Mouse (Mus musculus) neural tube, embryonic 11.5 days (tissue): ENCODE measurements at regions not wholly inside any gene's neighbourhood (a gene's known extent, or its start where the extent isn't known, plus 50 kb on each side); places are given as distances from the start of the nearest gene placed in this dataset.
A peak's percentile ranks its signal among the peaks of the same experiment; 100 is the strongest.

Experiments used
- ATAC-seq: fragments of 200-750 bp; cut with Nextera tagmentation; 2 replicates; pipeline ENCODE4 v1.8.0; 2017; ENCODE audit warnings: moderate number of reproducible peaks, mild to moderate bottlenecking, moderate TSS enrichment, moderate library complexity; ENCODE audit not compliant: insufficient read depth, low FRiP score, low TSS enrichment
- DNase-seq: peaks from one replicate; pipeline ENCODE4 v3.0.0-alpha.2; 2015; ENCODE audit warnings: low spot score
- H3K27ac ChIP-seq: fragments of 300-500 bp; sonication (generic); 2 replicates; pipeline ENCODE4 v1.5.1; 2014; ENCODE audit warnings: low read depth, mild to moderate bottlenecking, low read length
- H3K27me3 ChIP-seq: fragments of 300-500 bp; sonication (generic); 2 replicates; pipeline ENCODE4 v1.6.1; 2014; ENCODE audit warnings: mild to moderate bottlenecking, low read length, mixed read lengths; ENCODE audit not compliant: control insufficient read depth, insufficient read depth
- H3K36me3 ChIP-seq: fragments of 300-500 bp; sonication (generic); 2 replicates; pipeline ENCODE4 v1.6.1; 2014; ENCODE audit warnings: mild to moderate bottlenecking, low read length, moderate library complexity, mixed read lengths; ENCODE audit not compliant: control insufficient read depth, insufficient read depth
- H3K4me1 ChIP-seq: fragments of 300-500 bp; sonication (generic); 2 replicates; pipeline ENCODE4 v1.6.1; 2014; ENCODE audit warnings: low read length, mixed read lengths; ENCODE audit not compliant: control insufficient read depth, insufficient read depth
- H3K4me2 ChIP-seq: fragments of 300-500 bp; sonication (generic); 2 replicates; pipeline ENCODE4 v1.6.1; 2014; ENCODE audit warnings: low read depth, mild to moderate bottlenecking, moderate library complexity
- H3K4me3 ChIP-seq: fragments of 300-500 bp; sonication (generic); 2 replicates; pipeline ENCODE4 v1.5.1; 2014; ENCODE audit warnings: low read depth, low read length
- H3K9ac ChIP-seq: fragments of 300-500 bp; sonication (generic); 2 replicates; pipeline ENCODE4 v1.6.1; 2014; ENCODE audit warnings: mild to moderate bottlenecking, low read length
- H3K9me3 ChIP-seq: fragments of 300-500 bp; sonication (generic); 2 replicates; pipeline ENCODE4 v1.6.1; 2016; ENCODE audit warnings: low read length; ENCODE audit not compliant: control insufficient read depth
- WGBS: fragments of 180-500 bp; shearing (Covaris S2); extraction: QIAGEN DNeasy Blood & Tissue Kit; methylation state at CpG from one replicate; pipeline ENCODE4 v1.1.7; 2014; 5-methylcytosine and 5-hydroxymethylcytosine counted together

DNA sequence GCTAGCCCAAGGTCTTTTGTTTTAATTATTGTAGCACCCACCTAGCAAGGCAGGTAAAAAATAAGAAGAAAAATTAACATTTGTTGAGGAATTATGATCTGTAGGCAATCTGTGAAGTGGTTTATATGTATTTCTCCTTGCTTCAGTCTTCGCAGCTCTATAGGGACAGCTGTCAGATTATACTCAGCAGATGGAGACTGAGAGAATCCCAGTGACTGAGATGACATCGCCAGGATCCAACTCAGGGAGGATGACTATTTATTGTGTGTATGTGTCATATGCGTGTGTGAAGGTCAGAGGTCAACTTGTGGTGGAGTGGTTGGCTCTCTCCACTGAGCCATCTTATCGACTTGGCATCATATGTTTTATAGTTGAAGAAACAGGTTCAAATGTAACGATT lies 362.0 kb upstream of the Chd6 start:
- no peak overlapping the region for H3K27ac ChIP-seq
- H3K4me1 ChIP-seq: no peaks in the 10 kb centered on the region
- no peak overlapping the region for H3K9ac ChIP-seq
- ATAC-seq: no peak
- no peaks in the 10 kb centered on the region for H3K9me3 ChIP-seq
- DNase-seq: no peak
- no peaks in the 10 kb centered on the region for H3K27me3 ChIP-seq
- no peak overlapping the region for H3K4me2 ChIP-seq
- 87% methylated on average over 5 of the region's 5 CpGs for WGBS
- H3K36me3 ChIP-seq: no peaks in the 10 kb centered on the region
- no peak overlapping the region for H3K4me3 ChIP-seq

GRCm38 (mm10) chr2:161470025-161470424 lies 361.1 kb upstream of the Chd6 start:
- no peaks in the 10 kb centered on the region for H3K27me3 ChIP-seq
- H3K27ac ChIP-seq: no peak overlapping the region
- no peak overlapping the region for H3K9ac ChIP-seq
- 41% methylated on average over 2 of the region's 2 CpGs for WGBS
- no peaks in the 10 kb centered on the region for H3K36me3 ChIP-seq
- H3K9me3 ChIP-seq: no peaks in the 10 kb centered on the region
- H3K4me1 ChIP-seq: no peaks in the 10 kb centered on the region
- no peak for DNase-seq
- H3K4me2 ChIP-seq: no peak overlapping the region
- ATAC-seq: no peak; the same call in 1 of the 2 replicates
- no peak overlapping the region for H3K4me3 ChIP-seq

GRCm38 (mm10) chr2:161467035-161467434 lies 358.2 kb upstream of the Chd6 start:
- 85% methylated on average over 1 of the region's 1 CpGs for WGBS
- no peaks in the 10 kb centered on the region for H3K36me3 ChIP-seq
- H3K4me1 ChIP-seq: no peaks in the 10 kb centered on the region
- no peak overlapping the region for H3K4me3 ChIP-seq
- H3K9ac ChIP-seq: no peak overlapping the region
- no peaks in the 10 kb centered on the region for H3K9me3 ChIP-seq
- H3K27ac ChIP-seq: no peak overlapping the region
- no peak overlapping the region for H3K4me2 ChIP-seq
- no peak for ATAC-seq
- DNase-seq: no peak
- H3K27me3 ChIP-seq: no peaks in the 10 kb centered on the region

- no peaks in the 10 kb centered on the region for H3K27me3 ChIP-seq
- no peaks in the 10 kb centered on the region for H3K4me1 ChIP-seq
- ATAC-seq: no peak
- 93% methylated on average over 4 of the region's 4 CpGs for WGBS
- H3K36me3 ChIP-seq: no peaks in the 10 kb centered on the region
- no peak for DNase-seq
- no peak overlapping the region for H3K9ac ChIP-seq
- H3K4me2 ChIP-seq: no peak overlapping the region
- H3K4me3 ChIP-seq: no peak overlapping the region
- H3K27ac ChIP-seq: no peak overlapping the region
- no peaks in the 10 kb centered on the region for H3K9me3 ChIP-seq
These were observed 351.7 kb upstream of the Chd6 start for GRCm38 (mm10) chr2:161460600-161460999.

DNA sequence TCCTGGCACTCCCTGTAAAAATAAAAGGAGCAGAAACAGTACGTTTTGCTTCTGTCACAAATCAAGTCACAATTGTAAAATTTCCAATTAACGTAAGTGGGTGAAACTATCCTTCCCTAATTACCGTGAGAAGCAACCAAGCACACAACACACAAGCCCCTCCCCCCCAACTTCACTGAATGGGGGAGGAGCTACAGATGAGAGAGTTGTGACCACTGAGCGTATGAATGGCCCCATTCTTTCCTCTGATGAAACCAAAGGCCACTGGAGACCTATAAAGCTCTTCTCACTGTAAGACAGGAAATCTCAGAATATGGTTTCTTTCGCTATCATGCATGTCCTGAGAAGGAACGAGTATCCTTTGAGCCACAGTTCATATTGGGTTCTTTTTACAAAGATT lies 345.6 kb upstream of the Chd6 start:
- H3K9me3 ChIP-seq: no peaks in the 10 kb centered on the region
- no peak overlapping the region for H3K4me2 ChIP-seq
- H3K9ac ChIP-seq: no peak overlapping the region
- H3K36me3 ChIP-seq: no peaks in the 10 kb centered on the region
- H3K27me3 ChIP-seq: no peaks in the 10 kb centered on the region
- WGBS: 61% methylated on average over 6 of the region's 6 CpGs
- H3K27ac ChIP-seq: no peak overlapping the region
- H3K4me1 ChIP-seq: no peaks in the 10 kb centered on the region
- no peak overlapping the region for H3K4me3 ChIP-seq
- ATAC-seq (no peak), DNase-seq (no peak)

GRCm38 (mm10) chr2:161433816-161434215 lies 324.9 kb upstream of the Chd6 start:
- DNase-seq: peak; percentile 33
- 23% methylated on average over 9 of the region's 9 CpGs for WGBS

DNA sequence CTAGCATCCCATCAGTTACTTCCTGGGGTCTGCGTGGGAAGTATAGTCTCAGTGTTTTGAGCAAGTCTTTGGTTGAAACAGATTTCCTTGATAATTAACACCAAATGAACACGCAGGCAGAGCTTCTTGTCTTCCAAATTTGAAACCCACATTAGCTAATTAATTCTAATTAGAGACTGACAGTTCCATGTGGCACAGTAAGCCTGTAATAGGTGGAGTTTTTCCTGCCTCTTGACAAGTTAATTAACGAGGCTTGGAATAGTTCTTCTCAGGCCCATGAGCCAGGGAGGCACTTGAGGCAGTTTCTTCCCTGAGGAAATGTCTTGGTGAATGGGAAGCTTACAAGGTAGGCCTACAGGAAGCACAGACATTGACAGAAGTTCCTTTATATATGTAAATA lies 320.4 kb upstream of the Chd6 start:
- WGBS: 87% methylated on average over 3 of the region's 3 CpGs
- Histone ChIP-seq H3K27ac (no peak overlapping the region), H3K4me2 (no peak overlapping the region), H3K4me3 (no peak overlapping the region), H3K9ac (no peak overlapping the region), H3K9me3 (no peaks in the 10 kb centered on the region), H3K27me3 (no peaks in the 10 kb centered on the region), H3K36me3 (no peaks in the 10 kb centered on the region), H3K4me1 (no peaks in the 10 kb centered on the region)
- DNase-seq (no peak), ATAC-seq (no peak)

More at GRCm38 (mm10) chr2:161433816-161434215, 324.9 kb upstream of the Chd6 start:
- H3K4me3 ChIP-seq: no peak overlapping the region
- H3K4me2 ChIP-seq: no peak overlapping the region
- H3K36me3 ChIP-seq: no peaks in the 10 kb centered on the region
- no peaks in the 10 kb centered on the region for H3K4me1 ChIP-seq
- H3K9ac ChIP-seq: no peak overlapping the region
- H3K9me3 ChIP-seq: no peaks in the 10 kb centered on the region
- H3K27me3 ChIP-seq: no peaks in the 10 kb centered on the region
- ATAC-seq: no peak
- H3K27ac ChIP-seq: no peak overlapping the region

GRCm38 (mm10) chr2:161425587-161425986 lies 316.7 kb upstream of the Chd6 start:
- Histone ChIP-seq H3K36me3 (no peaks in the 10 kb centered on the region), H3K27ac (no peak overlapping the region), H3K4me3 (no peak overlapping the region), H3K27me3 (no peaks in the 10 kb centered on the region), H3K9ac (no peak overlapping the region), H3K4me2 (no peak overlapping the region), H3K9me3 (no peaks in the 10 kb centered on the region), H3K4me1 (no peaks in the 10 kb centered on the region)
- ATAC-seq (no peak), DNase-seq (peak; percentile 19)
- WGBS: 46% methylated on average over 3 of the region's 3 CpGs

DNA sequence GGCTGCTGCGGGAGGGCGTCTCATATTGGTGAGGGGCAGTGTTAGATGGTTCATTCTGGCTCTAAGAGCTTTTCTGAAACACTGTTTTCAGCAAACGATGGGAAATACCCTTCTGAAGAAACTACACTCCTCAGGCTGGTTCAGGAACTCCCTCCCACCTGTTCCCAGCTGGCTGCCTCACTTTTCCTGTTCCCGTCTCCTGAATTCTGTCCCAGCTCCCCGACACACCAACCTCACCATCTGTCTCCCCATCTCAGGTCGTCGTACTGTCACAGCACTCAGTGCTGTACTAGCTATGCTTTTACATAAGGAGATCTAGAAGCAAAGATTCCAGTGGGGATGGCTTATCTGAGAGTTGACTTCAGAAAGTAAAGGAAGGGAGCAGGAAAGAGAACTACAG lies 309.2 kb upstream of the Chd6 start:
- no peak overlapping the region for H3K4me3 ChIP-seq

More for the DNA sequence above, 309.2 kb upstream of the Chd6 start:
- Histone ChIP-seq H3K36me3 (no peaks in the 10 kb centered on the region), H3K9me3 (no peaks in the 10 kb centered on the region), H3K27ac (no peak overlapping the region), H3K4me1 (no peaks in the 10 kb centered on the region), H3K9ac (no peak overlapping the region), H3K4me2 (no peak overlapping the region), H3K27me3 (no peaks in the 10 kb centered on the region)
- DNase-seq (no peak), ATAC-seq (no peak)
- 82% methylated on average over 7 of the region's 7 CpGs for WGBS
